Mouse (Mus musculus) stomach, embryonic 16.5 days (tissue): ENCODE data around the gene Mas1. TPM values are rescaled to one million over a fixed set of nuclear protein-coding genes. Genes with fewer than 3 reads are reported as not detected.

Experiments
- ATAC-seq: fragments of 200-750 bp; cut with Nextera tagmentation; 2 replicates; pipeline ENCODE4 v1.8.0; 2017; ENCODE audit warnings: moderate number of reproducible peaks, moderate TSS enrichment; ENCODE audit not compliant: insufficient read depth, low FRiP score
- H3K27ac ChIP-seq: fragments of 300-500 bp; sonication (generic); 2 replicates; pipeline ENCODE4 v1.5.1; 2014; ENCODE audit warnings: low read length
- H3K27me3 ChIP-seq: fragments of 300-500 bp; sonication (generic); 2 replicates; pipeline ENCODE4 v1.6.1; 2014; ENCODE audit warnings: low read length, control low read depth, mixed read lengths; ENCODE audit not compliant: control insufficient read depth, insufficient read depth
- H3K36me3 ChIP-seq: fragments of 300-500 bp; sonication (generic); 2 replicates; pipeline ENCODE4 v1.6.1; 2014; ENCODE audit warnings: low read length; ENCODE audit not compliant: control insufficient read depth, insufficient read depth
- H3K4me1 ChIP-seq: fragments of 300-500 bp; sonication (generic); 2 replicates; pipeline ENCODE4 v1.6.1; 2014; ENCODE audit warnings: low read length, control low read depth, mixed read lengths; ENCODE audit not compliant: control insufficient read depth, insufficient read depth
- H3K4me2 ChIP-seq: fragments of 300-500 bp; sonication (generic); 2 replicates; pipeline ENCODE4 v1.6.1; 2014; ENCODE audit warnings: low read depth, low read length, mixed read lengths
- H3K4me3 ChIP-seq: fragments of 300-500 bp; sonication (generic); replicated peaks from 2 replicates; pipeline ENCODE4 v1.5.1; 2014; ENCODE audit warnings: mild to moderate bottlenecking, low read length
- H3K9ac ChIP-seq: fragments of 300-500 bp; sonication (generic); 2 replicates; pipeline ENCODE4 v1.6.1; 2014; ENCODE audit warnings: low read length
- H3K9me3 ChIP-seq: fragments of 300-500 bp; sonication (generic); replicated peaks from 2 replicates; pipeline ENCODE4 v1.6.1; 2016; ENCODE audit warnings: low read length, control low read depth; ENCODE audit not compliant: control insufficient read depth
- WGBS: fragments of 180-500 bp; shearing (Covaris S2); extraction: QIAGEN DNeasy Blood & Tissue Kit; methylation state at CpG from one replicate; pipeline ENCODE4 v1.1.7; 2014; 5-methylcytosine and 5-hydroxymethylcytosine counted together
- polyA plus RNA-seq: library from polyadenylated mRNA; unstranded; fragments of >200 nt; fragmentation: Nextera tagmentation; extraction: Ambion mirVana; gene quantifications from 2 replicates; pipeline ENCODE4 v1.2.1, GENCODE M21; 2015

Mas1 gene
- polyA plus RNA-seq, 1 experiment from 2014 or later: 0.84 TPM

- Histone ChIP-seq H3K36me3 (no peaks in the 10 kb centered on the region), H3K4me2 (no peak overlapping the region), H3K9ac (no peak overlapping the region), H3K9me3 (no peaks in the 10 kb centered on the region), H3K4me3 (no peak overlapping the region), H3K27me3 (no peaks in the 10 kb centered on the region), H3K27ac (no peak overlapping the region), H3K4me1 (no peaks in the 10 kb centered on the region)
- WGBS: 77% methylated on average over 1 of the region's 1 CpGs
- ATAC-seq: no peak
These were observed 13.3 kb upstream of the Mas1 start for GRCm38 (mm10) chr17:12881216-12881615.

GRCm38 (mm10) chr17:12880178-12880577 is 12.2 kb upstream of the Mas1 start:
- 2% methylated on average over 14 of the region's 14 CpGs for WGBS
- H3K4me3 ChIP-seq: peak overlapping the region; percentile 27
- ATAC-seq: peak; percentile 69; the same call in 1 of the 2 replicates
- peak overlapping the region; percentile 53 for H3K4me2 ChIP-seq
- H3K27me3 ChIP-seq: no peaks in the 10 kb centered on the region
- H3K27ac ChIP-seq: no peak overlapping the region
- 0 out of 2 replicates have a peak overlapping the region, but pooled peaks have one; percentile 53 for H3K9ac ChIP-seq
- no peaks in the 10 kb centered on the region for H3K36me3 ChIP-seq
- no peaks in the 10 kb centered on the region for H3K4me1 ChIP-seq
- H3K9me3 ChIP-seq: no peaks in the 10 kb centered on the region

- Histone ChIP-seq H3K27ac (no peak within 1 kb of the TSS), H3K4me3 (no peak within 1 kb of the TSS), H3K9ac (no peak within 1 kb of the TSS), H3K4me1 (no peaks in the 10 kb centered on the region), H3K27me3 (no peaks in the 10 kb centered on the region), H3K36me3 (no peaks in the 10 kb centered on the region), H3K9me3 (no peaks in the 10 kb centered on the region), H3K4me2 (no peak within 1 kb of the TSS)
- no peak for ATAC-seq
- 70% methylated on average over 5 of the region's 5 CpGs for WGBS
These were observed 7.8 kb upstream of the Mas1 start, which contains the start of gene Mrgprh for GRCm38 (mm10) chr17:12875734-12876133. Gene Mrgprh, plus strand, starts transcription at chr17:12876034.

GRCm38 (mm10) chr17:12872275-12873028 is 4.5 kb upstream of the Mas1 start:
- no peak overlapping the region for H3K9ac ChIP-seq
- no peak for ATAC-seq
- no peaks in the 10 kb centered on the region for H3K36me3 ChIP-seq
- H3K27ac ChIP-seq: no peak overlapping the region
- WGBS: 67% methylated on average over 16 of the region's 16 CpGs
- H3K27me3 ChIP-seq: no peaks in the 10 kb centered on the region
- no peak overlapping the region for H3K4me3 ChIP-seq
- no peaks in the 10 kb centered on the region for H3K4me1 ChIP-seq
- H3K4me2 ChIP-seq: no peak overlapping the region
- no peaks in the 10 kb centered on the region for H3K9me3 ChIP-seq

GRCm38 (mm10) chr17:12868640-12869039 is 697 bp upstream of the Mas1 start:
- Histone ChIP-seq H3K27me3 (no peaks in the 10 kb centered on the region), H3K27ac (no peak overlapping the region), H3K4me2 (no peak overlapping the region), H3K4me1 (no peaks in the 10 kb centered on the region), H3K4me3 (no peak overlapping the region), H3K9me3 (no peaks in the 10 kb centered on the region), H3K36me3 (no peaks in the 10 kb centered on the region), H3K9ac (no peak overlapping the region)
- 14% methylated on average over 4 of the region's 4 CpGs for WGBS
- no peak for ATAC-seq

- no peak overlapping the region for H3K27ac ChIP-seq
- no peak overlapping the region for H3K9ac ChIP-seq
- H3K4me1 ChIP-seq: no peaks in the 10 kb centered on the region
- H3K4me2 ChIP-seq: no peak overlapping the region
- no peaks in the 10 kb centered on the region for H3K9me3 ChIP-seq
- 83% methylated on average over 10 of the region's 10 CpGs for WGBS
- H3K4me3 ChIP-seq: no peak overlapping the region
- no peaks in the 10 kb centered on the region for H3K36me3 ChIP-seq
- ATAC-seq: no peak
- H3K27me3 ChIP-seq: no peaks in the 10 kb centered on the region
These were observed 1.1 kb downstream of the Mas1 start for GRCm38 (mm10) chr17:12866853-12867252.

GRCm38 (mm10) chr17:12865407-12865806 is 2.5 kb downstream of the Mas1 start:
- Histone ChIP-seq H3K36me3 (no peaks in the 10 kb centered on the region), H3K27ac (no peak overlapping the region), H3K9me3 (no peaks in the 10 kb centered on the region), H3K4me2 (no peak overlapping the region), H3K4me3 (no peak overlapping the region), H3K9ac (no peak overlapping the region), H3K4me1 (no peaks in the 10 kb centered on the region), H3K27me3 (no peaks in the 10 kb centered on the region)
- 68% methylated on average over 3 of the region's 3 CpGs for WGBS
- no peak for ATAC-seq

GRCm38 (mm10) chr17:12864111-12864510 is 3.8 kb downstream of the Mas1 start:
- ATAC-seq: no peak

GRCm38 (mm10) chr17:12859006-12859520 is 8.9 kb downstream of the Mas1 start:
- 58% methylated on average over 8 of the region's 8 CpGs for WGBS

More at GRCm38 (mm10) chr17:12864111-12864510, 3.8 kb downstream of the Mas1 start:
- H3K27me3 ChIP-seq: no peaks in the 10 kb centered on the region
- no peaks in the 10 kb centered on the region for H3K36me3 ChIP-seq
- no peaks in the 10 kb centered on the region for H3K9me3 ChIP-seq
- no peaks in the 10 kb centered on the region for H3K4me1 ChIP-seq
- no peak overlapping the region for H3K4me3 ChIP-seq
- no peak overlapping the region for H3K27ac ChIP-seq
- H3K9ac ChIP-seq: no peak overlapping the region
- no peak overlapping the region for H3K4me2 ChIP-seq

More at GRCm38 (mm10) chr17:12859006-12859520, 8.9 kb downstream of the Mas1 start:
- H3K27ac ChIP-seq: no peak overlapping the region
- no peaks in the 10 kb centered on the region for H3K9me3 ChIP-seq
- no peak overlapping the region for H3K4me3 ChIP-seq
- ATAC-seq: no peak
- no peaks in the 10 kb centered on the region for H3K4me1 ChIP-seq
- H3K27me3 ChIP-seq: no peaks in the 10 kb centered on the region
- H3K36me3 ChIP-seq: no peaks in the 10 kb centered on the region
- no peak overlapping the region for H3K9ac ChIP-seq
- H3K4me2 ChIP-seq: no peak overlapping the region
